Mouse (Mus musculus): ENCODE measurements around the gene Zdhhc1. TPM values are rescaled to one million over a fixed set of nuclear protein-coding genes. Genes with fewer than 3 reads are reported as not detected.

The Zdhhc1 gene
- total RNA-seq, 1 experiment: 3.2 TPM

- in situ Hi-C loops (cut with MboI; ENCODE audit: low sequenced_read_pairs in 2 of 2, unreplicated experiment in 2 of 2): no loop called here
- Histone ChIP-seq H3K36me3 (ENCODE audit: control insufficient read depth, insufficient read depth, low read length, poor library complexity, severe bottlenecking) (no peaks in the 10 kb centered on the region), H3K9me3 (ENCODE audit: control insufficient read depth, insufficient read depth, low read depth, low read length) (no peaks in the 10 kb centered on the region), H3K9ac (ENCODE audit: insufficient read depth, low read depth, low read length, poor library complexity, severe bottlenecking) (no peak overlapping the region), H3K4me1 (ENCODE audit: control insufficient read depth in 2 of 2, insufficient read depth in 2 of 2, low read length in 2 of 2, poor library complexity in 1 of 2) (peaks cover 0 to 14% of the 10 kb centered on the region in 2 experiments; a peak in 2 of 4 replicates), H3K4me3 (ENCODE audit: insufficient read depth in 1 of 2, low read depth in 1 of 2, low read length in 2 of 2, poor library complexity in 1 of 2, severe bottlenecking in 1 of 2) (no peak overlapping the region), H3K27ac (ENCODE audit: insufficient read depth, low read depth, low read length, poor library complexity, severe bottlenecking) (no peak overlapping the region)
- TF ChIP-seq ZC3H11A (IDR thresholded peaks at IDR 0.05; ENCODE audit: borderline replicate concordance, low read depth, low read length): no peak
- no peak for TF ChIP-seq MAFK (IDR thresholded peaks at IDR 0.05; ENCODE audit: insufficient read depth, low read depth, low read length)
- no peak for TF ChIP-seq HCFC1 (IDR thresholded peaks at IDR 0.05; ENCODE audit: borderline replicate concordance, insufficient read depth, low read length)
- TF ChIP-seq CHD2 (IDR thresholded peaks at IDR 0.05; ENCODE audit: low read depth, low read length): no peak
- TF ChIP-seq ZNF384 (IDR thresholded peaks at IDR 0.05; ENCODE audit: low read depth, low read length): no peak
- no peak for DNase-seq (ENCODE audit: low read depth, low spot score)
Measured at GRCm38 (mm10) chr8:105509997-105510735, 13.5 kb upstream of the Zdhhc1 start.

GRCm38 (mm10) chr8:105508758-105509157, 12.1 kb upstream of the Zdhhc1 start:
- H3K4me1 ChIP-seq (ENCODE audit: control insufficient read depth in 2 of 2, insufficient read depth in 2 of 2, low read length in 2 of 2, poor library complexity in 1 of 2): peaks cover 2 to 8% of the 10 kb centered on the region in 2 experiments; a peak in 1 of 4 replicates
- no peaks in the 10 kb centered on the region for H3K9me3 ChIP-seq (ENCODE audit: control insufficient read depth, insufficient read depth, low read depth, low read length)
- no peak for DNase-seq (ENCODE audit: low read depth, low spot score)
- TF ChIP-seq CHD2 (IDR thresholded peaks at IDR 0.05; ENCODE audit: low read depth, low read length) (no peak), HCFC1 (IDR thresholded peaks at IDR 0.05; ENCODE audit: borderline replicate concordance, insufficient read depth, low read length) (no peak), ZC3H11A (IDR thresholded peaks at IDR 0.05; ENCODE audit: borderline replicate concordance, low read depth, low read length) (no peak), MAFK (IDR thresholded peaks at IDR 0.05; ENCODE audit: insufficient read depth, low read depth, low read length) (no peak), ZNF384 (IDR thresholded peaks at IDR 0.05; ENCODE audit: low read depth, low read length) (no peak)
- H3K27ac ChIP-seq (ENCODE audit: insufficient read depth, low read depth, low read length, poor library complexity, severe bottlenecking): no peak overlapping the region
- no peak overlapping the region for H3K4me3 ChIP-seq (ENCODE audit: insufficient read depth in 1 of 2, low read depth in 1 of 2, low read length in 2 of 2, poor library complexity in 1 of 2, severe bottlenecking in 1 of 2)
- H3K36me3 ChIP-seq (ENCODE audit: control insufficient read depth, insufficient read depth, low read length, poor library complexity, severe bottlenecking): no peaks in the 10 kb centered on the region
- no peak overlapping the region for H3K9ac ChIP-seq (ENCODE audit: insufficient read depth, low read depth, low read length, poor library complexity, severe bottlenecking)
- in situ Hi-C loops (cut with MboI; ENCODE audit: low sequenced_read_pairs in 2 of 2, unreplicated experiment in 2 of 2): no loop called here

- Histone ChIP-seq H3K27ac (ENCODE audit: insufficient read depth, low read depth, low read length, poor library complexity, severe bottlenecking) (no peak overlapping the region), H3K9ac (ENCODE audit: insufficient read depth, low read depth, low read length, poor library complexity, severe bottlenecking) (no peak overlapping the region), H3K4me1 (ENCODE audit: control insufficient read depth in 2 of 2, insufficient read depth in 2 of 2, low read length in 2 of 2, poor library complexity in 1 of 2) (peaks cover 2 to 8% of the 10 kb centered on the region in 2 experiments; a peak in 1 of 4 replicates), H3K4me3 (ENCODE audit: insufficient read depth in 1 of 2, low read depth in 1 of 2, low read length in 2 of 2, poor library complexity in 1 of 2, severe bottlenecking in 1 of 2) (no peak overlapping the region), H3K9me3 (ENCODE audit: control insufficient read depth, insufficient read depth, low read depth, low read length) (no peaks in the 10 kb centered on the region), H3K36me3 (ENCODE audit: control insufficient read depth, insufficient read depth, low read length, poor library complexity, severe bottlenecking) (no peaks in the 10 kb centered on the region)
- in situ Hi-C loops (cut with MboI; ENCODE audit: low sequenced_read_pairs in 2 of 2, unreplicated experiment in 2 of 2): no loop called here
- no peak for DNase-seq (ENCODE audit: low read depth, low spot score)
- TF ChIP-seq HCFC1 (IDR thresholded peaks at IDR 0.05; ENCODE audit: borderline replicate concordance, insufficient read depth, low read length) (no peak), ZNF384 (IDR thresholded peaks at IDR 0.05; ENCODE audit: low read depth, low read length) (no peak), MAFK (IDR thresholded peaks at IDR 0.05; ENCODE audit: insufficient read depth, low read depth, low read length) (no peak), ZC3H11A (IDR thresholded peaks at IDR 0.05; ENCODE audit: borderline replicate concordance, low read depth, low read length) (no peak), CHD2 (IDR thresholded peaks at IDR 0.05; ENCODE audit: low read depth, low read length) (no peak)
Measured at GRCm38 (mm10) chr8:105506977-105507376, 10.3 kb upstream of the Zdhhc1 start.

GRCm38 (mm10) chr8:105504617-105505016, 7.9 kb upstream of the Zdhhc1 start:
- no peak for TF ChIP-seq HCFC1 (IDR thresholded peaks at IDR 0.05; ENCODE audit: borderline replicate concordance, insufficient read depth, low read length)
- TF ChIP-seq ZC3H11A (IDR thresholded peaks at IDR 0.05; ENCODE audit: borderline replicate concordance, low read depth, low read length): no peak
- no peak for TF ChIP-seq MAFK (IDR thresholded peaks at IDR 0.05; ENCODE audit: insufficient read depth, low read depth, low read length)
- no peak for TF ChIP-seq ZNF384 (IDR thresholded peaks at IDR 0.05; ENCODE audit: low read depth, low read length)
- TF ChIP-seq CHD2 (IDR thresholded peaks at IDR 0.05; ENCODE audit: low read depth, low read length): no peak
- Histone ChIP-seq H3K9ac (ENCODE audit: insufficient read depth, low read depth, low read length, poor library complexity, severe bottlenecking) (no peak overlapping the region), H3K4me1 (ENCODE audit: control insufficient read depth in 2 of 2, insufficient read depth in 2 of 2, low read length in 2 of 2, poor library complexity in 1 of 2) (peaks cover 2% of the 10 kb centered on the region in 2 experiments; a peak in 1 of 4 replicates), H3K27ac (ENCODE audit: insufficient read depth, low read depth, low read length, poor library complexity, severe bottlenecking) (no peak overlapping the region), H3K36me3 (ENCODE audit: control insufficient read depth, insufficient read depth, low read length, poor library complexity, severe bottlenecking) (no peaks in the 10 kb centered on the region), H3K9me3 (ENCODE audit: control insufficient read depth, insufficient read depth, low read depth, low read length) (no peaks in the 10 kb centered on the region), H3K4me3 (ENCODE audit: insufficient read depth in 1 of 2, low read depth in 1 of 2, low read length in 2 of 2, poor library complexity in 1 of 2, severe bottlenecking in 1 of 2) (no peak overlapping the region)
- in situ Hi-C loops (cut with MboI; ENCODE audit: low sequenced_read_pairs in 2 of 2, unreplicated experiment in 2 of 2): no loop called here
- DNase-seq (ENCODE audit: low read depth, low spot score): no peak

Measured in ES-E14 (cell line).